Mouse (Mus musculus) MEL (cell line): ENCODE data around the gene Tnfsf10.

Source experiments
- BHLHE40 ChIP-seq: IDR thresholded peaks from 2 replicates; pipeline ENCODE4 v1.6.1; 2012; ENCODE audit warnings: low read depth, mild to moderate bottlenecking, inconsistent platforms, low read length, improper control_type of control experiment, borderline replicate concordance
- CTCF ChIP-seq, 3 experiments: IDR thresholded peaks in 2 of 3; conservative IDR thresholded peaks in 1 of 3; 2 replicates each; pipeline ENCODE4 v1.5.1; 2011 to 2012; ENCODE audit warnings: low read length in 3 of 3, low read depth in 2 of 3, mild to moderate bottlenecking in 2 of 3, improper control_type of control experiment in 1 of 3, inconsistent platforms in 1 of 3, mixed read lengths in 1 of 3, moderate library complexity in 1 of 3; ENCODE audit not compliant: control insufficient read depth in 1 of 3, insufficient read depth in 1 of 3, poor library complexity in 1 of 3, severe bottlenecking in 1 of 3
- ELF1 ChIP-seq: IDR thresholded peaks from 2 replicates; pipeline ENCODE4 v1.6.1; 2014; ENCODE audit warnings: low read depth, mild to moderate bottlenecking, inconsistent platforms, low read length, improper control_type of control experiment, moderate library complexity
- EP300 ChIP-seq, 2 experiments: IDR thresholded peaks; 2 replicates each; pipeline ENCODE4 v1.6.1; 2011; ENCODE audit warnings: improper control_type of control experiment in 2 of 2, low read length in 2 of 2, low read depth in 1 of 2, mild to moderate bottlenecking in 1 of 2
- GATA1 ChIP-seq: IDR thresholded peaks from 2 replicates; pipeline ENCODE4 v1.6.1; 2011; ENCODE audit warnings: low read depth, low read length, improper control_type of control experiment
- POLR2A ChIP-seq, 2 experiments: IDR thresholded peaks; 2 replicates each; pipeline ENCODE4 v1.6.1; 2011 to 2012; ENCODE audit warnings: low read length in 2 of 2, mild to moderate bottlenecking in 2 of 2, control low read depth in 1 of 2, improper control_type of control experiment in 1 of 2, low read depth in 1 of 2, moderate library complexity in 1 of 2; ENCODE audit not compliant: control insufficient read depth in 1 of 2, insufficient read depth in 1 of 2, poor library complexity in 1 of 2
- POLR2AphosphoS2 ChIP-seq: IDR thresholded peaks from 2 replicates; pipeline ENCODE4 v1.6.1; 2011; ENCODE audit warnings: low read length, improper control_type of control experiment
- SMC3 ChIP-seq: IDR thresholded peaks from 2 replicates; pipeline ENCODE4 v1.6.1; 2011; ENCODE audit warnings: low read depth, low read length, improper control_type of control experiment

DNA sequence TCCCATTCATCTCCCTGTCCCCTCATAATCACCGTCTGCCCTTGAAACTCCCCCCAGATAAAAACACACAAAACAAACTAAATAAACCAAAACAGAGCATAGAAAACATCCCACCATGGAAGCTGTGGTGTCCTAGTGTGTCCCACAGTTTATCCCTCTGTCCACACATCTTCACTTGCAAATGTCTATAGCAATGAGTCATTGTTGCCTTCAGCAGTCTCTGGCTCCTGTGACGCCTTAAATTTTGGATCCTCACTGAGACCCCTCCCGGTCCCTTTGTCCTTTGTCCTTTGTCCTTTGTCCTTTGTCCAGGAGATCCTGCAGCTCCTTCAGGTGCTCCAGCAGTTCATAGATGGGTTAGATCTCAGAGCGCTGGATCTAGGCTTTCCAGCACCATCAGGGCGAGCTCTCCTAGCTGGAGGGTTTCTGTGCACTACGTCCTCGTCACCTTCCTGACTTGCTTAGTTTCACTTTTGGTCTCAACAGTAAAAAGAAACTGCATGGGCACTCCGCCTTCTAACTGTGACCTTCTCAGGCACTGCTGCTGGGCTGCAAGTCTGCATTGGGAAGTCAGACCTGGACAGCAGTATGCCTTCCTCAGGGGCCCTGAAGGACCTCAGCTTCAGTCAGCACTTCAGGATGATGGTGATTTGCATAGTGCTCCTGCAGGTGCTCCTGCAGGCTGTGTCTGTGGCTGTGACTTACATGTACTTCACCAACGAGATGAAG, at the start of gene Tnfsf10:
- TF ChIP-seq CTCF (IDR thresholded peaks at IDR 0.05 in 2 of 3, conservative IDR thresholded peaks at IDR 0.05 in 1 of 3; ENCODE audit: control insufficient read depth in 1 of 3, insufficient read depth in 1 of 3, low read depth in 2 of 3, low read length in 3 of 3, poor library complexity in 1 of 3, severe bottlenecking in 1 of 3): no peak
- TF ChIP-seq ELF1: no peak
- no peak for TF ChIP-seq POLR2A (IDR thresholded peaks at IDR 0.05; ENCODE audit: control insufficient read depth in 1 of 2, insufficient read depth in 1 of 2, low read depth in 1 of 2, low read length in 2 of 2, poor library complexity in 1 of 2)
- no peak for TF ChIP-seq BHLHE40
- no peak for TF ChIP-seq EP300 (IDR thresholded peaks at IDR 0.05; ENCODE audit: low read depth in 1 of 2, low read length in 2 of 2)
- no peak for TF ChIP-seq GATA1
- TF ChIP-seq SMC3: no peak
- no peak for TF ChIP-seq POLR2AphosphoS2
